Mouse (Mus musculus) midbrain, embryonic 14.5 days (tissue): ENCODE data around the gene Arhgap32. TPM values are rescaled to one million over a fixed set of nuclear protein-coding genes. Genes with fewer than 3 reads are reported as not detected.

ENCODE experiments used
- ATAC-seq: fragments of 200-750 bp; cut with Nextera tagmentation; 2 replicates; pipeline ENCODE4 v1.8.0; 2017; ENCODE audit warnings: moderate number of reproducible peaks, moderate library complexity; ENCODE audit not compliant: low FRiP score, low TSS enrichment
- DNase-seq: peaks from one replicate; pipeline ENCODE4 v3.0.0-alpha.2; 2015
- H3K27ac ChIP-seq: fragments of 300-500 bp; sonication (generic); replicated peaks from 2 replicates; pipeline ENCODE4 v1.5.1; 2014; ENCODE audit warnings: mild to moderate bottlenecking, low read depth, low read length, moderate library complexity
- H3K27me3 ChIP-seq: fragments of 300-500 bp; sonication (generic); 2 replicates; pipeline ENCODE4 v1.6.1; 2014; ENCODE audit warnings: low read length, control low read depth, mixed read lengths; ENCODE audit not compliant: control insufficient read depth, insufficient read depth
- H3K36me3 ChIP-seq: fragments of 300-500 bp; sonication (generic); 2 replicates; pipeline ENCODE4 v1.6.1; 2014; ENCODE audit warnings: low read length, control low read depth; ENCODE audit not compliant: control insufficient read depth, insufficient read depth
- H3K4me1 ChIP-seq: fragments of 300-500 bp; sonication (generic); 2 replicates; pipeline ENCODE4 v1.6.1; 2014; ENCODE audit warnings: mild to moderate bottlenecking, antibody characterized with exemption, low read length, control low read depth; ENCODE audit not compliant: control insufficient read depth, insufficient read depth
- H3K4me2 ChIP-seq: fragments of 300-500 bp; sonication (generic); 2 replicates; pipeline ENCODE4 v1.6.1; 2014; ENCODE audit warnings: mild to moderate bottlenecking, low read length, moderate library complexity
- H3K4me3 ChIP-seq: fragments of 300-500 bp; sonication (generic); replicated peaks from 2 replicates; pipeline ENCODE4 v1.5.1; 2014; ENCODE audit warnings: low read depth, low read length
- H3K9ac ChIP-seq: fragments of 300-500 bp; sonication (generic); replicated peaks from 2 replicates; pipeline ENCODE4 v1.6.1; 2014; ENCODE audit warnings: mild to moderate bottlenecking, low read length, moderate library complexity
- H3K9me3 ChIP-seq: fragments of 300-500 bp; sonication (generic); 2 replicates; pipeline ENCODE4 v1.6.1; 2016; ENCODE audit warnings: low read length, control low read depth, mixed read lengths; ENCODE audit not compliant: control insufficient read depth
- WGBS: fragments of 180-500 bp; shearing (Covaris S2); extraction: QIAGEN DNeasy Blood & Tissue Kit; methylation state at CpG from one replicate; pipeline ENCODE4 v1.1.7; 2014; 5-methylcytosine and 5-hydroxymethylcytosine counted together
- microRNA-seq: library from miRNA; unstranded; fragments of <30 nt; microRNA quantifications from one replicate; pipeline ENCODE4, GENCODE M21; 2016
- polyA plus RNA-seq: library from polyadenylated mRNA; unstranded; fragments of >200 nt; fragmentation: Nextera tagmentation; extraction: Ambion mirVana; gene quantifications from 2 replicates; pipeline ENCODE4 v1.2.1, GENCODE M21; 2014

The Arhgap32 gene
- polyA plus RNA-seq, 1 experiment from 2014 or later = 18.0 TPM

GRCm38 (mm10) chr9:32312208-32312607, 196.3 kb downstream of the Arhgap32 start:
- WGBS = 67% methylated on average over 4 of the region's 4 CpGs
- Histone ChIP-seq H3K4me1 (no peaks in the 10 kb centered on the region), H3K27me3 (no peaks in the 10 kb centered on the region), H3K4me2 (no peak overlapping the region; the same call in 1 of the 2 replicates), H3K27ac (no peak overlapping the region), H3K9me3 (no peaks in the 10 kb centered on the region), H3K9ac (no peak overlapping the region), H3K36me3 (no peaks in the 10 kb centered on the region), H3K4me3 (no peak overlapping the region)
- ATAC-seq (no peak), DNase-seq (no peak)

- H3K4me2 ChIP-seq = no peak overlapping the region
- no peaks in the 10 kb centered on the region for H3K36me3 ChIP-seq
- no peaks in the 10 kb centered on the region for H3K9me3 ChIP-seq
- DNase-seq (no peak), ATAC-seq (no peak)
- H3K27ac ChIP-seq = no peak overlapping the region
- H3K27me3 ChIP-seq = no peaks in the 10 kb centered on the region
- H3K4me3 ChIP-seq = no peak overlapping the region
- no peaks in the 10 kb centered on the region for H3K4me1 ChIP-seq
- H3K9ac ChIP-seq = no peak overlapping the region
- 87% methylated on average over 3 of the region's 3 CpGs for WGBS
These were observed 198.1 kb downstream of the Arhgap32 start for GRCm38 (mm10) chr9:32314071-32314470.

- H3K36me3 ChIP-seq = no peaks in the 10 kb centered on the region
- H3K4me3 ChIP-seq = no peak overlapping the region
- no peak overlapping the region for H3K9ac ChIP-seq
- H3K4me1 ChIP-seq = no peaks in the 10 kb centered on the region
- H3K27ac ChIP-seq = no peak overlapping the region
- DNase-seq (no peak), ATAC-seq (no peak)
- H3K27me3 ChIP-seq = no peaks in the 10 kb centered on the region
- no peaks in the 10 kb centered on the region for H3K9me3 ChIP-seq
- H3K4me2 ChIP-seq = no peak overlapping the region
- 93% methylated on average over 3 of the region's 3 CpGs for WGBS
These were observed 200.1 kb downstream of the Arhgap32 start for GRCm38 (mm10) chr9:32315999-32316398.

Small RNA genes within 50 kb of the gene (microRNA-seq; reads per million reads assigned to microRNA genes)
- gene Gm44453 = not detected

Other genes with a start within 250 kb of the Arhgap32 start
- 0.11 and 0.28 TPM in 2 replicates for gene Barx2, start 202.7 kb upstream of the Arhgap32 start, polyA plus RNA-seq
- gene Kcnj5, start 228.2 kb downstream of the Arhgap32 start, polyA plus RNA-seq = 0.45 and 0.51 TPM in 2 replicates